Mouse (Mus musculus) C2C12 (cell line): ENCODE measurements around the gene Peli2.

Experiments
- CEBPB ChIP-seq: IDR thresholded peaks from one replicate; pipeline ENCODE4 v1.6.1; 2011; ENCODE audit warnings: low read depth, mild to moderate bottlenecking, control low read depth, moderate library complexity
- CTCF ChIP-seq: IDR thresholded peaks from one replicate; pipeline ENCODE4 v1.5.1; 2011; ENCODE audit not compliant: control insufficient read depth, insufficient read depth, insufficient read length
- FOSL1 ChIP-seq: IDR thresholded peaks from one replicate; pipeline ENCODE4 v1.8.0; 2011; ENCODE audit warnings: mild to moderate bottlenecking, low read length; ENCODE audit not compliant: poor library complexity, insufficient read depth, severe bottlenecking
- MAX ChIP-seq: IDR thresholded peaks from one replicate; pipeline ENCODE4 v1.6.1; 2011; ENCODE audit warnings: mild to moderate bottlenecking, control low read depth
- MYOD1 ChIP-seq: IDR thresholded peaks from one replicate; pipeline ENCODE4 v1.6.1; 2011; ENCODE audit warnings: low read depth; ENCODE audit not compliant: control insufficient read depth, insufficient read length
- MYOG ChIP-seq: IDR thresholded peaks from one replicate; pipeline ENCODE4 v1.6.1; 2011; ENCODE audit not compliant: control insufficient read depth, insufficient read length; ENCODE audit errors: extremely low read depth
- USF1 ChIP-seq: IDR thresholded peaks from one replicate; pipeline ENCODE4 v1.6.1; 2011; ENCODE audit warnings: low read depth, mild to moderate bottlenecking, control low read depth, moderate library complexity

- no peak for TF ChIP-seq CEBPB
- TF ChIP-seq MAX, result no peak
- no peak for TF ChIP-seq CTCF
- TF ChIP-seq FOSL1, result no peak
- TF ChIP-seq USF1, result no peak
- TF ChIP-seq MYOD1, result no peak
- TF ChIP-seq MYOG, result no peak
Measured at GRCm38 (mm10) chr14:48151554-48151953, 30.9 kb downstream of the Peli2 start.
